Mouse (Mus musculus) ES-E14 (cell line): ENCODE measurements around the gene Gm13420.

ENCODE experiments used
- CHD2 ChIP-seq: IDR thresholded peaks from 2 replicates; pipeline ENCODE4 v1.6.1; 2014; ENCODE audit warnings: mild to moderate bottlenecking, low read depth, low read length, inconsistent platforms
- HCFC1 ChIP-seq: IDR thresholded peaks from 2 replicates; pipeline ENCODE4 v1.6.1; 2012; ENCODE audit warnings: low read length, inconsistent platforms, borderline replicate concordance; ENCODE audit not compliant: insufficient read depth
- MAFK ChIP-seq: IDR thresholded peaks from 2 replicates; pipeline ENCODE4 v1.6.1; 2014; ENCODE audit warnings: mild to moderate bottlenecking, low read depth, low read length, inconsistent platforms; ENCODE audit not compliant: insufficient read depth
- ZC3H11A ChIP-seq: IDR thresholded peaks from 2 replicates; pipeline ENCODE4 v1.6.1; 2012; ENCODE audit warnings: low read depth, mild to moderate bottlenecking, inconsistent platforms, low read length, borderline replicate concordance
- ZNF384 ChIP-seq: IDR thresholded peaks from 2 replicates; pipeline ENCODE4 v1.6.1; 2012; ENCODE audit warnings: low read depth, low read length, inconsistent platforms

- no peak for TF ChIP-seq HCFC1
- TF ChIP-seq ZNF384: no peak
- TF ChIP-seq CHD2: no peak
- TF ChIP-seq MAFK: no peak
- TF ChIP-seq ZC3H11A: no peak
Measured at GRCm38 (mm10) chr2:29748499-29748898, 3.0 kb downstream of the Gm13420 start.
